Mouse (Mus musculus) T-cell, adult 66 days (primary cell): Measurements from ENCODE around the gene Tbk1. TPM values are rescaled to one million over a fixed set of nuclear protein-coding genes. Genes with fewer than 3 reads are reported as not detected.

Experiments
- total RNA-seq, 2 experiments: library from RNA; stranded (reverse); gene quantifications; 3 replicates in 1 of 2; 4 replicates in 1 of 2; pipeline ENCODE4 v1.2.4; 2023

Tbk1 gene
- total RNA-seq: 10 to 100 TPM; 67.8 to 76.8 TPM

DNA sequence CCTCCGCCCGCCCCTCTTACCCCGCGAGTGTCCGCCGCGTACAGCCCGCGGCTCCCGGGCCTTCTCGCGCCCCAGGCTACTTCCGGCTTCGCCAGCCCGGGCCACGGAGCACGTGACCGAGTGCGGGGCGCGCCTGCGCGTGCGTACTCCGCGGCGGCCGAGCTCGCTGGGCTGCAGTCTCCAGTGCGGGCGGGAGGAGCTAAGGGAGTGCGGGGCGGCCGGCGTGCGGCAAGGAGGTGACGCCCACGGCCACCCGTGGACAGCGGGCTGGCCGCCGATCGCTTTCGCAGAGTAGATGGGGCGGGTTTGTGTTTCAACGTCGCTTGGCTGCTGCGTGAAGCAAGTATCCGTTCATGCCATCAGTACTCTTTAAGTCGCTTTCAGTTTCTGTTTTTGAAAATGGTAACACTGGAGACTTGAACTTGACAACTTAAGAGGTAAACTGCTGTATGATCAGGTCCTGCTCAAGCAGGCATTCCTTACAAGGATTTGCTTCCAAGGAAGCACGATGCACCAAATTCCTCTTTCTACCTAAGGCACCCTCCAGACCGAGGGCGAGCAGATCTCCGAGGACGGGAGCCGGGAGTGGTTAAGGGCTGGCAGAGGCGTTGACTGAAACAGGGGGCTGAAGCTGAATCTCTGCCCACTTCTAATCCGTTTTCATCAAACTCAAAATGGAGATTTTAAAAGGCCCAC is at the start of gene Tbk1:
TSS of gene Tbk1 (minus strand) at position 113 of the 696 bp plus-strand sequence.

DNA sequence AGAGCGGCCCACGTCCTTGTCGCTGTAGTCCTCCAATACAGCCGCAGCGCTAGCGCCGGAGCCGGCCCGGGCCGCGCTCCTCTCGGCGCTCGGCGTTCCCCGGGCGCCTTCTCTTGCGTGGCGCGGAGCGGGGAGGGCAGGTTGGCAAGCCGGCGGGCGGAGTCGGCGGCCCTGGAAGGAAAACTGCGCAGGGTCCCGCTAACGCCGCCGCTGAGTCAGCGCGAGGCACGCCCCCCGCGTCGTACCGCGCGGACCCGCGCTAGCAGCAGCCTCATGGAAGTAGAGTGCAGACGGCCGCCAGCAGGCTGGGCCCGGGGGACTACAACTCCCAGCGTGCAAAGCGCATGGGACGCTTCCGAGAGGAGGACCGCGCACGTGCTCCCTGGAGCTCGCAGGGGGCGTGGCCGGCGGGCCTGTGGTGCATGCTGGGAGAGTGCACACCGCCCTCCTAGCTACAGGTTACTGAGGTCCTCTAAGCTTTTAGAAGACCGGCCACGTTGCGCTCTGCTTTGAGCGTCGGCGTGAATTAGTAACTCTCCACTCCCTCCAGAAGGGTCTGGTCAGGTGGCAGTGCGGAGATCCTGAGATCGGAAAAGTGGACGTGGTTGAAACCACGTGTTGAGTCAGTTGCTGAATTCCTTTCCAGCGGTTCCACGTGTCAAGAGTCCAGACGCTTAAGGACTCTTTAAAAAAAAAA is 39.7 kb upstream of the Tbk1 start, which contains the start of gene Xpot:
TSS of gene Xpot (minus strand) at position 147 of the 697 bp plus-strand sequence.

Other genes with a start within 250 kb of the Tbk1 start
- 10 to 100 TPM; 23.9 to 25.3 TPM for gene Tbc1d30, start 235.5 kb downstream of the Tbk1 start, total RNA-seq
- 10 to 100 TPM; 39.3 to 41.8 TPM for gene Gns, start 221.7 kb downstream of the Tbk1 start, total RNA-seq
- gene Rassf3, start 110.4 kb downstream of the Tbk1 start, total RNA-seq: 10 to 100 TPM; 58.3 to 70.1 TPM
- 10 to 100 TPM; 41.5 to 44.5 TPM for gene Xpot, start 39.5 kb upstream of the Tbk1 start, total RNA-seq
- gene D930020B18Rik, start 54.8 kb upstream of the Tbk1 start, total RNA-seq: under 1 TPM; 0.18 to 0.26 TPM
- gene BC048403, start 153.2 kb upstream of the Tbk1 start, total RNA-seq: 10 to 100 TPM in 1 of 2 experiments, 1 to 10 TPM in 1; 9.4 to 11.4 TPM